ENCODE assay signal across 19 mouse cellular contexts in the genomic region with DNA sequence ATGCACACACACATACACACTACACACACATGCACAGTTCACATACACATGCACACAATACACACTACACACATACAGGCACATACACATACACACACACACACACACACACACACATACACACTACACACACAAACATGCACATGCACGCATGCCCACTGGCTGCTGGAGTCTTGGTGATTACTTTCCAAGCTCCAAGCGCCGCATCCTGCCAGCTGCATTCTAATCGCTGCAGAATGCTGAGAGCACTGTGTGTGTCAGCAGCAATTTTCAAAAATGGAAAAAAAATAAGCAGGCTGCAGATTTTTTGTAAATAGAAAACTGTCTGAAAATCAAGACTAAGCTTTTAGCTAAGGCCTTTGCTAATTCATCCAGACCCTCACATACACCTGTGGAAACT.
DNase-seq lines count a peak whose midpoint lies in the region; ATAC-seq and TF ChIP-seq lines count a peak whose summit lies in the region.
"Had no signal": no experiment of that assay in that cellular context is flagged by ENCODE, and none has a peak within 500 bp of the region (broad histone marks: within the 10 kb centered on the region; RNA-seq: fewer than 3 reads in every experiment).

No protein-coding gene starts in this region.

- no peak overlapping the region for H3K27ac ChIP-seq in forebrain, embryonic 13.5 days
- no peak overlapping the region for H3K27ac ChIP-seq in forebrain, embryonic 12.5 days
- peak overlapping the region; percentile 39; the same call in 1 of the 2 replicates for H3K27ac ChIP-seq in layer of hippocampus, adult 2 months
- peak overlapping the region; percentile 36; the same call in 1 of the 2 replicates for H3K27ac ChIP-seq in CH12.LX (ENCODE audit: insufficient read depth, low read depth)
- H3K27ac ChIP-seq in hindbrain, postnatal 0 days, result no peak overlapping the region
- H3K27ac ChIP-seq: heart, embryonic 15.5 days; intestine, embryonic 15.5 days; macrophage; stomach, embryonic 15.5 days had no signal

- H3K4me1 ChIP-seq in forebrain, embryonic 13.5 days, result no peaks in the 10 kb centered on the region
- H3K4me1 ChIP-seq in forebrain, embryonic 12.5 days, result peaks cover 3% of the 10 kb centered on the region; the same call in 1 of the 2 replicates
- H3K4me1 ChIP-seq in CH12.LX (ENCODE audit: control insufficient read depth in 1 of 2, insufficient read depth in 2 of 2), result peaks cover 0 to 6% of the 10 kb centered on the region in 2 experiments; a peak in 2 of 4 replicates
- H3K4me1 ChIP-seq in hindbrain, postnatal 0 days (ENCODE audit: insufficient read depth, low read length), result no peaks in the 10 kb centered on the region
- H3K4me1 ChIP-seq: heart, embryonic 15.5 days; intestine, embryonic 15.5 days; stomach, embryonic 15.5 days had no signal

- TF ChIP-seq CTCF in layer of hippocampus, adult 2 months (conservative IDR thresholded peaks at IDR 0.05), result no peak
- no peak for TF ChIP-seq CTCF in CH12.LX (conservative IDR thresholded peaks at IDR 0.05 in 1 of 2, IDR thresholded peaks at IDR 0.05 in 1 of 2; ENCODE audit: low read depth in 2 of 2, low read length in 2 of 2)
- no peak for TF ChIP-seq CTCF in hindbrain, postnatal 0 days (IDR thresholded peaks at IDR 0.05; ENCODE audit: low read depth)

- H3K36me3 ChIP-seq in forebrain, embryonic 13.5 days (ENCODE audit: poor library complexity, severe bottlenecking), result no peaks in the 10 kb centered on the region
- H3K36me3 ChIP-seq in forebrain, embryonic 12.5 days (replicated peaks), result no peaks in the 10 kb centered on the region
- H3K36me3 ChIP-seq in CH12.LX (replicated peaks in 1 of 2; ENCODE audit: control insufficient read depth in 1 of 2, insufficient read depth in 1 of 2, low read length in 1 of 2), result peaks cover 0 to 4% of the 10 kb centered on the region in 2 experiments
- no peaks in the 10 kb centered on the region for H3K36me3 ChIP-seq in hindbrain, postnatal 0 days (ENCODE audit: insufficient read depth, low read length)
- H3K36me3 ChIP-seq: heart, embryonic 15.5 days; intestine, embryonic 15.5 days; stomach, embryonic 15.5 days had no signal

- no peaks in the 10 kb centered on the region for H3K79me2 ChIP-seq in CH12.LX (replicated peaks; ENCODE audit: control insufficient read depth, extremely low read depth, insufficient read depth, poor library complexity, severe bottlenecking)

- ATAC-seq in forebrain, embryonic 13.5 days, result 0 out of 2 replicates have a peak, but pooled peaks have one; percentile 21
- ATAC-seq in forebrain, embryonic 12.5 days (ENCODE audit: low FRiP score), result no peak
- ATAC-seq in hindbrain, postnatal 0 days, result 0 out of 2 replicates have a peak, but pooled peaks have one; percentile 24
- ATAC-seq: intestine, embryonic 15.5 days had no signal

- DNase-seq in layer of hippocampus, adult 2 months (ENCODE audit: low spot score in 2 of 2), result no peak
- no peak for DNase-seq in layer of hippocampus, adult 8-10 months (ENCODE audit: low spot score in 2 of 2)
- no peak for DNase-seq in CH12.LX (ENCODE audit: extremely low read depth)
- DNase-seq in hindbrain, postnatal 0 days (ENCODE audit: low spot score), result peak; percentile 51
- DNase-seq in adrenal gland, postnatal 10 days, result no peak
- no peak for DNase-seq in kidney, postnatal 4 days
- DNase-seq: cerebellum, adult 18-20 months; cerebellum, postnatal 25 days; heart, postnatal 4 days; kidney, adult 8-10 months; kidney, postnatal 10 days; layer of hippocampus, postnatal 36 days; thymus, postnatal 25 days had no signal

- in situ Hi-C loops in CH12.LX (cut with MboI; ENCODE audit: low pct_ligation_motif_present, low pct_unique_long_range_greater_than_20kb, low sequenced_read_pairs), result no loop called here

- H3K27me3 ChIP-seq in forebrain, embryonic 13.5 days, result no peaks in the 10 kb centered on the region
- H3K27me3 ChIP-seq in forebrain, embryonic 12.5 days, result no peaks in the 10 kb centered on the region
- H3K27me3 ChIP-seq in CH12.LX (replicated peaks), result no peaks in the 10 kb centered on the region
- no peaks in the 10 kb centered on the region for H3K27me3 ChIP-seq in hindbrain, postnatal 0 days (ENCODE audit: insufficient read depth, low read length)
- H3K27me3 ChIP-seq: heart, embryonic 15.5 days; intestine, embryonic 15.5 days; stomach, embryonic 15.5 days had no signal

- dilution Hi-C loops in CH12.LX (cut with MboI; ENCODE audit: extremely low pct_ligation_motif_present, extremely low pct_unique_long_range_greater_than_20kb, low sequenced_read_pairs), result no loop called here

- no peak overlapping the region for H3K4me2 ChIP-seq in forebrain, embryonic 13.5 days
- H3K4me2 ChIP-seq in forebrain, embryonic 12.5 days, result no peak overlapping the region
- H3K4me2 ChIP-seq in CH12.LX (ENCODE audit: insufficient read depth, low read depth, poor library complexity, severe bottlenecking), result no peak overlapping the region
- no peak overlapping the region for H3K4me2 ChIP-seq in hindbrain, postnatal 0 days (ENCODE audit: low read depth, low read length)
- H3K4me2 ChIP-seq: heart, embryonic 15.5 days; intestine, embryonic 15.5 days; stomach, embryonic 15.5 days had no signal

- TF ChIP-seq EP300 in CH12.LX (IDR thresholded peaks at IDR 0.05; ENCODE audit: low read length), result no peak

- no peak overlapping the region for H3K9ac ChIP-seq in forebrain, embryonic 13.5 days
- H3K9ac ChIP-seq in forebrain, embryonic 12.5 days, result no peak overlapping the region
- H3K9ac ChIP-seq in CH12.LX (ENCODE audit: insufficient read depth, low read depth), result no peak overlapping the region
- H3K9ac ChIP-seq in hindbrain, postnatal 0 days (replicated peaks; ENCODE audit: low read length), result no peak overlapping the region
- H3K9ac ChIP-seq: heart, embryonic 15.5 days; intestine, embryonic 15.5 days; stomach, embryonic 15.5 days had no signal

- H3K9me3 ChIP-seq in forebrain, embryonic 13.5 days (replicated peaks), result no peaks in the 10 kb centered on the region
- H3K9me3 ChIP-seq in forebrain, embryonic 12.5 days, result no peaks in the 10 kb centered on the region
- no peaks in the 10 kb centered on the region for H3K9me3 ChIP-seq in CH12.LX (replicated peaks; ENCODE audit: low read length)
- no peaks in the 10 kb centered on the region for H3K9me3 ChIP-seq in hindbrain, postnatal 0 days (ENCODE audit: low read length)
- H3K9me3 ChIP-seq: heart, embryonic 15.5 days; intestine, embryonic 15.5 days; stomach, embryonic 15.5 days had no signal

- WGBS in forebrain, embryonic 13.5 days, result 82% methylated on average over 4 of the region's 4 CpGs
- 93% methylated on average over 4 of the region's 4 CpGs for WGBS in forebrain, embryonic 12.5 days
- WGBS in hindbrain, postnatal 0 days, result 68% methylated on average over 4 of the region's 4 CpGs

- no peak for TF ChIP-seq POLR2A in CH12.LX (IDR thresholded peaks at IDR 0.05; ENCODE audit: low read depth, low read length)

- TF ChIP-seq RAD21 in CH12.LX (IDR thresholded peaks at IDR 0.05; ENCODE audit: low read depth, low read length), result no peak

- H3K4me3 ChIP-seq in forebrain, embryonic 13.5 days, result no peak overlapping the region
- no peak overlapping the region for H3K4me3 ChIP-seq in forebrain, embryonic 12.5 days (replicated peaks)
- H3K4me3 ChIP-seq in layer of hippocampus, adult 2 months, result no peak overlapping the region
- H3K4me3 ChIP-seq in CH12.LX (replicated peaks in 1 of 3; ENCODE audit: low read depth in 2 of 3, low read length in 2 of 3, poor library complexity in 1 of 3), result peak overlapping the region in 1 of 3 experiments; percentile 40
- no peak overlapping the region for H3K4me3 ChIP-seq in hindbrain, postnatal 0 days (ENCODE audit: low read length)
- H3K4me3 ChIP-seq: heart, embryonic 15.5 days; intestine, embryonic 15.5 days; stomach, embryonic 15.5 days had no signal

TF ChIP-seq in CH12.LX, 34 proteins besides CTCF, POLR2A, EP300 and RAD21:
- TF ChIP-seq ETS1 (conservative IDR thresholded peaks at IDR 0.05; ENCODE audit: low read depth, low read length) (no peak), MYC (IDR thresholded peaks at IDR 0.05; ENCODE audit: low read depth, low read length) (no peak), E2F4 (IDR thresholded peaks at IDR 0.05; ENCODE audit: insufficient replicate concordance, low read depth, low read length) (no peak), MXI1 (IDR thresholded peaks at IDR 0.05; ENCODE audit: low read depth, low read length) (no peak), NELFE (IDR thresholded peaks at IDR 0.05; ENCODE audit: low read depth, low read length) (no peak), ZMIZ1 (IDR thresholded peaks at IDR 0.05; ENCODE audit: low read depth, low read length) (no peak), KAT2A (IDR thresholded peaks at IDR 0.05; ENCODE audit: insufficient replicate concordance, low read length) (no peak), SIN3A (IDR thresholded peaks at IDR 0.05; ENCODE audit: low read length) (no peak), IRF4 (IDR thresholded peaks at IDR 0.05; ENCODE audit: low read depth, low read length) (no peak), CHD1 (IDR thresholded peaks at IDR 0.05; ENCODE audit: low read depth, low read length) (no peak), MAZ (IDR thresholded peaks at IDR 0.05; ENCODE audit: low read depth, low read length) (no peak)

Comparison
In these comparisons a context has a peak if more than half of its experiments do, and no peak if none do; other contexts are left out.
1. H3K27ac ChIP-seq: peak in layer of hippocampus, adult 2 months (single experiment) and CH12.LX (single experiment); none in forebrain, embryonic 13.5 days (single experiment), forebrain, embryonic 12.5 days (single experiment) and hindbrain, postnatal 0 days (single experiment).